Mouse (Mus musculus): Measurements from ENCODE around the gene Dact3.

Dact3 gene

GRCm38 (mm10) chr7:16875310-16875325, at the start of gene Dact3:
TSS of gene Dact3 (plus strand) at chr7:16875317.
- no peak for DNase-seq (ENCODE audit: low spot score)

GRCm38 (mm10) chr7:16825785-16826184, 49.3 kb upstream of the Dact3 start:
- no peak for DNase-seq (ENCODE audit: low spot score)

- no peak for DNase-seq (ENCODE audit: low spot score)
These were observed 48.5 kb upstream of the Dact3 start for GRCm38 (mm10) chr7:16826571-16826970.

- DNase-seq (ENCODE audit: low spot score) = no peak
These were observed 47.8 kb upstream of the Dact3 start for GRCm38 (mm10) chr7:16827274-16827673.

- no peak for DNase-seq (ENCODE audit: low spot score)
These were observed 44.7 kb upstream of the Dact3 start for GRCm38 (mm10) chr7:16830449-16830848.

- DNase-seq (ENCODE audit: low spot score) = no peak
These were observed 37.0 kb upstream of the Dact3 start for GRCm38 (mm10) chr7:16837916-16838803.

GRCm38 (mm10) chr7:16838804-16839426, 36.2 kb upstream of the Dact3 start:
- no peak for DNase-seq (ENCODE audit: low spot score)

GRCm38 (mm10) chr7:16839427-16840108, 35.5 kb upstream of the Dact3 start:
- DNase-seq (ENCODE audit: low spot score) = no peak

- DNase-seq (ENCODE audit: low spot score) = no peak
These were observed 35.0 kb upstream of the Dact3 start for GRCm38 (mm10) chr7:16840109-16840491.

GRCm38 (mm10) chr7:16841078-16841477, 34.0 kb upstream of the Dact3 start:
- no peak for DNase-seq (ENCODE audit: low spot score)

GRCm38 (mm10) chr7:16841561-16842560, 33.3 kb upstream of the Dact3 start:
- no peak for DNase-seq (ENCODE audit: low spot score)

- DNase-seq (ENCODE audit: low spot score) = peak; percentile 89
These were observed 32.5 kb upstream of the Dact3 start, which contains the start of gene Prkd2 for GRCm38 (mm10) chr7:16842645-16843063. TSS of gene Prkd2 (plus strand) at chr7:16842902.

- no peak for DNase-seq (ENCODE audit: low spot score)
These were observed 31.5 kb upstream of the Dact3 start for GRCm38 (mm10) chr7:16843441-16844171.

GRCm38 (mm10) chr7:16844696-16845071, 30.4 kb upstream of the Dact3 start:
- DNase-seq (ENCODE audit: low spot score) = no peak

- no peak for DNase-seq (ENCODE audit: low spot score)
These were observed 29.9 kb upstream of the Dact3 start for GRCm38 (mm10) chr7:16845072-16845819.

- DNase-seq (ENCODE audit: low spot score) = no peak
These were observed 29.3 kb upstream of the Dact3 start for GRCm38 (mm10) chr7:16845820-16846167.

GRCm38 (mm10) chr7:16846775-16847174, 28.3 kb upstream of the Dact3 start:
- DNase-seq (ENCODE audit: low spot score) = no peak

- no peak for DNase-seq (ENCODE audit: low spot score)
These were observed 27.6 kb upstream of the Dact3 start for GRCm38 (mm10) chr7:16847507-16847906.

- peak; percentile 80 for DNase-seq (ENCODE audit: low spot score)
These were observed 26.5 kb upstream of the Dact3 start for GRCm38 (mm10) chr7:16848579-16848978.

GRCm38 (mm10) chr7:16851636-16852035, 23.5 kb upstream of the Dact3 start:
- no peak for DNase-seq (ENCODE audit: low spot score)

- DNase-seq (ENCODE audit: low spot score) = no peak
These were observed 21.8 kb upstream of the Dact3 start for GRCm38 (mm10) chr7:16853302-16853831.

Data from layer of hippocampus, adult 11-12 months (tissue).